Mouse (Mus musculus): ENCODE measurements around the gene Mrpl42.

DNA sequence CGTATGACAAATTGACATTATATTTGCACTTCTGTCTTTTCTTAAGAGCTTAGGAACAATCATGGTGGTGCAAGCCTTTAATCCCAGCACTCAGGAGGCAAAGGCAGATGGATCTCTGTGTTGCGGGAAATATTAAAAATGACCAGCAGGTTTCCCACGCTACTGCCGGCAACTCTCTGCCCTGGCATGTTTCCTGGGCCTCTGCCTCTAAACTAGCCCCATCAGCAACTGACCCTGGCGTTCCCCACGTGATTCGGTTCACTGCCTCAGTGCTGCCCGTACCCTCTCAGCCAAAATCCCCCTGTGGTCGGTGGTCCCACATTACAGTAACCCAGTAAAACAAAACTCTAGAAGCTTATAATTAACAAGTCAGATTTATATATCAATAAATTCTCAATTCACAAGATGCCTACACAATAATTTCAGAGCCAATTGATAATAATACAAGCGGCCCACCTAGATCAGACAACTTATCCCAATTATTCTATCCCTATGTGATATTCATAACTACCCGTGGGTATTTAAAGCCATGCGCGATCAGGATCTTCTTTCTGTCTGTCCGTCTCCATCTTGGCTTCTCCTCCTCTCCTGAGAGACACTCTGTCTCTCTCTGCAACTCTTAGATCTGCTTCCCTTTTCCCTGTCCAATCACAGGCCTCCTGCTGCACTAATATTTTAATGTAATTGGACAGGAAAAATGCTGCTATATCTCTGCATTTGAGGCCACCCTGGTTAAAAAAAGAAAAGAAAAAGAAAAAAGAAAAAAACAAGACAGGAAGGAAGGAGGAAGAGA lies 1.9 kb upstream of the Mrpl42 start:
- TF ChIP-seq CTCF (IDR thresholded peaks at IDR 0.05; ENCODE audit: extremely low read depth, insufficient read depth, insufficient read length, insufficient replicate concordance), result no peak
- no peak for TF ChIP-seq POLR2A (IDR thresholded peaks at IDR 0.05; ENCODE audit: low read depth, low read length)
